Mouse (Mus musculus) gastrocnemius, adult 8-10 months (tissue): ENCODE results near the gene Amer2. TPM values are rescaled to one million over a fixed set of nuclear protein-coding genes. Genes with fewer than 3 reads are reported as not detected.
"Not testable (repeated sequence)": the region's sequence is repeated elsewhere in the genome, so short reads cannot be mapped to it uniquely, and the experiment has no call there.

ENCODE experiments used
- DNase-seq, 2 experiments: peaks; one replicate each; pipeline ENCODE4 v3.0.0; 2022; ENCODE audit warnings: low spot score in 2 of 2
- total RNA-seq, 4 experiments: library from RNA; stranded (reverse); gene quantifications; 2 replicates each; pipeline ENCODE4 v1.2.4; 2022

Gene Amer2
- total RNA-seq, result under 1 TPM in 1 of 4 experiments, not detected in 3; 0.02 TPM

DNA sequence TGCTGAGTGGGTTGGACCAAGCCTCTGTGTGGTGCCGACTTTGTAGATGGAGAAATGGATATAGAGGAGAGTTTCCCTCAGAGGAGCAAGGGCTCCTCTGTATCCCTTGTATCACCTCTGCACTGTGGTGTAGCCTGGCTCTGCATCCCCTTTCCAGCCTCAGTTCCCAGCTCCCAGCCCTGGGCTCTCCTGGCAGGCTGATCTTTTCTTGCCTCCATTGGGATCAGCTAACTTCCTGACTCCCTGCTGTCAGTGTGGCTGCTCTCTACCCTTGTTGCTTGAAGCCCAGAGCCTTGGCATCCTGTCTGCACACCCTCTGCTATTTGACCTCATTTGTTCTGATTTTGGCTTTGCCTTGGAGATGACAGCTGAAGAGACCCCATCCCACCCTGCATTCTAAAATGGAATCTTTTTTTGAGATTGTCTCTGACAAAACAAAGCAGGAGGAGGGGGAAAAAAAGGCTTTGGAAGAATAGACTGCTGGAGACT is at the start of gene Amer2:
Gene Amer2 (plus strand): TSS at position 439 of the 489 bp plus-strand sequence.
- no peak for DNase-seq

DNA sequence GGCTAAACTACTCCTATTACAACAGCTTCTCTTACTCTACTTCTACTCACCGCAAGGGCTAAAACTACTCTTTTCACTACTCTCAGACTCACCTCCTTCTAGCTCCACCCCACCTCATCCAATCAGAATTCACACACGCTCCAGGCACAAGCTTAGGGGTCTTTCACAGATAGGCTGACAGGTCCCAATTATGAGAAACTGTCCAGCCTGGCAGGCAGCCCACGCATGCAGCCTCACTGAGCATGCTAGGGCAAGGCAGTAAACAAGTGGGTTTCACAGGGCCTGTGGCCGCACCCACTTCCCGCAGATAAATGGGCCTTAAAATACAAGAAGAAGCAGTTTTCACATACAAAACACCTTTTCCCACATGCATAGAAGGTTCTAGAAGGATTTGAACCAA is 33.1 kb upstream of the Amer2 start:
- not testable (repeated sequence) for DNase-seq

DNA sequence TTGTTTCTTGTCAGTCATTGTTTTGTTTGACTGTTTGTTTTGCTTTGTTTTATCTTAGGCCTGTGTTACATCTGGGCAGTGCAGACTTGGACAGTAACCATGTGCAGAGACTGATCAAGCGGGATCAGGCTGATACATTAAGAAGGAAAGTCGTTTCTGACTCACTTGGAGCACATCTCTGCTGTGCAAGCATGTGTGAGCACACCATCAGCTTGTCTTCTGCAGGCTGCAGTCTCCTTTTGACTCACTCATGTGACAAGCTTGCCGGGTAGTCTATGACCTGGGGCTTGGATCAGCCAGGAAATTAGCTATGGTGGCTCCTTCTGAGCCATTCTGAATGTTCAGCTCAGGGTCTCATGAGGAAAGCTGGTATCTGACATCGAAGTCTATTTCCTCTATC is 32.5 kb upstream of the Amer2 start:
- no peak for DNase-seq

DNA sequence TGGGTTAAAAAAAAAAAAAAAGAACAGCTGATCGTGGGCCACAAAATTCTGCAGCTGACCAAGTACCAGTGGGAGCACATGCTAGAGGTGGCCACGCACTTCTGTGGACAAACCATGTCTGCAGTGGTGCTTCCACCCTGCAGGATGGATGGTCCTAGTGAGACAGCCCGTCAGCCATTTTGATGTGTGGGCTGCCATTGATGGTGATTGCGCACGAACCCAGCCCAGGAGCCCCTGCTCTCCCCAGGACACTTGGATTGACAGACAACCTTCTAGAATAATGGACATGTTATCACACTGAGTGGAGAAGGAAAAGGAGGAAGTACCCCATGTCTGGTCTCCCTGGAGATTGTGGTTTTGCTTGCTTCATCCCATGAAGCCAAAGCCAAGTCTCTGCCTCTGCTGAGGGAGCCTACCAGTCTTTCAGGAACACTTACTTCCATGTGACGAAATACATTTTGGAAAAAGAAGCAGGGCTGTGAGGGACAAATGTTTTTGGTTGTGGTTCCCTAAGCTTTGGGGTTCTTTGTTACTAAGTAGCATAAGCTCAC is 27.7 kb upstream of the Amer2 start:
- DNase-seq, result no peak

DNA sequence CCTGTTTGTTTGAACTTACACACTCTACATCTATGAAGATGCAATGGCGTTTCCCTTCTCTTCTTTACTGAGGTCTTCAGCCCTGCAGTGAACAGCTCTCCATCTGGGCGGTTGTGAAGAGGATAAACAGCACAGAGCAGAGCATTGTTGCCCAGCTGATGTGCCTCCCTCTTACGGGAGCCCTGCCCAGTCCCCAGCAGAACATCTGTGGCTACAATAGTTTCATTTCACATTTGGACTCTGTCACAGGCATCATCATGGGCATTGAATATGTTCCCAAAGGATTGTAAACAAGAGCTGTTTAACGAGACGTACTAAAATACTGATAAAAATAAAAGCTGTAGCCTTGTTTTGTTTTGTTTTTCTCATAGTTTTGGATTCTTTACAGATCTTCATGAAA is 14.7 kb upstream of the Amer2 start:
- no peak for DNase-seq

DNA sequence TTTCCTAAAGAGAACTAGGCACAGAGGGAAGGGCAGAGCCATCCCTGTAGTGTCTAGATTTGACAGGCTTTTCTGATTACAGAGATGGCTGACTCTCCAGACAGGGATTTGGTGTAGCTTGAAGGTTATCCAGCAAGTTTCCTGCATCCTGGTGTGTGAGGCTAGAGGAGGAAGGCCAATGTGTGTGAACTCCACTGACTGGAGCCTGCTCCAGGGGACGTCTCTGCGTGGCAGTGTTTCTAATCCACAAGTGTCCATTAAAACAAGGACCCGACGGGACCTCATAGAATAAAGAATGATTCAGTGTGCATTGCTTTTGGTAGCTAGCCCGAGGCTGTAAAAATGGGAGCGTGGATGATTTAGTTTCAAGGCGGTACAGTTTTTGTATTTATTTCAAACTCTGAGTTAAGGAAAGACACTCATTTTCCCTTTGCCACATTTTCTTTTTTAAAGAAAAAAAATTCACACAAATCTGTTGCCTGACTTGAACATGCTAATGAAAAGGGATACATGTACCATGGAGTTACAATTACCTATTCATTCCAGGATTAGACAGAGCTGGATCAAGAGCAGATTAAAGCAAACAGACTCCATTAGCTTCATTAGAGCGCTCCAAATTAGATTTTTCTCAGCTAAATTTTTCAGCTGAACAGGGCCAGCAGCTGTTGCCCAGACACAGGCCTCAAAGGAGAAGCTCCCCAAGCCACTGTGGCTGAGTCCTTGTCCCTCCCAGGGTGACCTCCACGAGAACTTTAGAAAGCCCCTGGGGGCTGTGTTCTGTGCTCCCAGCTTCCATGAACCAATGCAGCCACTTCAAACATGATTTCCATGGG is 11.5 kb upstream of the Amer2 start:
- DNase-seq, result no peak

DNA sequence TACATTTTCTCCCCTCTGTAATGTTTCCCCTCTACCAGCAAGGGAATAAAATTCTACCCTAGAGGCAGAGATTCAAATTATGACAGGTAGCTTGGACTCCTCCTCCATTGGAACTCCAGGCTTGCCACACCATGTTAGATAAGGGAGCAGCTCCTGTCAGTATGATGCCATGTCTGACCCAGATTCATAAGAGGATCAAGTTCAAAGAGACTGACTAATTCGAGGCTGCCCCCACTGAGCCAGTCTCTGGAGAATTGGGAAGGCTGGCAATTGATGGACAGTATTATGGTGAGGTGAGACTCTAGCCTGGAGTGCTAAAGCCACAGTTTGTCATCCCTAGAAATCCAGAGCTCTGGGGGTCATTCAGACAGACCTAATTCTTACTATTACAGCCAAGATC is 6.3 kb upstream of the Amer2 start:
- DNase-seq, result no peak

DNA sequence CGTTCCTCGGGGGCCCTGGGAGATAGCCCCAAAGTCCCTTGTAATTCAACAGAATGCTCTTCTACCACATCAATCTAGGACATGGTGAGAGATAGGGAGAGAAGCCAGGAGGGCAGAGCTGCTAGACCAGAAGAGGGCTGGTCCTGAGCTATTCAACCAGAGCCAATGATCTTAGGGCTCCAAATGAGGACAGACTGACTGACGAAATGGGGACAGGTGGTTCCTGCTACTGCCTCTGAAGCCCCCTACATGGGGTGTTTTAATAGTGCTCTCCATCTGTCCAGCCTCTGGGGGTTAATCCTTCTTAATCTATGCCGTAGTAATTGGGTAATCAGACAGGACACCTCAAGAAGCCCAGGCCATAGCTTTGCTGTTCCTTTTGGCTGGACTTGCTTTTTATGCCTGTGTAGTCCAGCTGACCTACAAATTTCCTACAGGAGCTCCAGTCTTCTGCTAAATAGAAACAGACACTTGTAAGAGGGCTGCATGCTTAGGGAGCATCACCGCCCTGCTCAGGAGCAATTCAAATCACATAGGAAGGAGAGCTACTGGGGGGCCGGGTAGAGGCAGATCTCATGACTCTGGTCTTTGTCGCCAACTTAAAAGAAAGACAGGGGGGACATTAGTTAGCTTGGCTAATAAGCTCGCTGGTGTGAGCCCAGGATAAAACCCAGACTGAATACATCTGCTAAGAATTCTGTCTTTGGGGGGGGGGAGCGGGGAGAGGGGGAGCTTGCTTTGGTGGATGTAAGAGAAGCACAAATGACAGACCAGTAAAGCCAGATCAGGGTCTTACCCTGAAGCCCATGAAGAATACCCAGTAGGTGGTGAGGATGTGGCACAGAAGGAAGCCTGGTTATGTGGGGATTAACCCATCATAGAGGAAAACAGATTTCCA is 4.0 kb upstream of the Amer2 start:
- no peak for DNase-seq

DNA sequence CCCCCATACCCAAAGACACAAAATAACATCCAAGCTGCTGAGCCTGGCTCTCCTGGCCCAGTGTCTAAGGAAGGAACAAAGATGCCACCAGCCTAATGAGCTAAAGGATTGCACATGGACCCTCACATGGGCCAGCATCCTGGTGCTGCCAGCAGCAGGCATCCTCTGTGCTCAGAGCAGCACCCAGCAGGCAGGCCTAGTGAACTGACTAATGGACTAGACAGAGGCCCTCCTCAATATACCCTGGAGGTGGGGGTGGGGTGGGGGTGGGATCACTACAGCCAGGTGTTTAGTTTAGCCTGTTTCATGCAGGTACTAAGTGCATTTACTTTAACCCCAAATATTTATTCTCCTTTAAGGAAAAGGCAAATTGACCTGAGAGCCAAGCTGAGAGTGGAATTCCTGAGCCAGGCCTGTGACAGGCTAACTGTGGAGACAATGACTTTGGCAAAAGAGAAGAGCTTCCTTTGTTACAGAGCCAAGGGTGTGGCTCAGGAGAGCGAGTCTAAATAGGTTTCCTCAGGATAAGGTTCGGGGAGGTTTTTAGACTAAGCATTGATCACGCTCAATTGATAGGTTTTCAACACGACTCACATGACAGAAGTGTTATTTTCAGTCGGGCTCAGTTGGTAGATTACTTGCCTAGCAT is 3.3 kb upstream of the Amer2 start:
- no peak for DNase-seq

DNA sequence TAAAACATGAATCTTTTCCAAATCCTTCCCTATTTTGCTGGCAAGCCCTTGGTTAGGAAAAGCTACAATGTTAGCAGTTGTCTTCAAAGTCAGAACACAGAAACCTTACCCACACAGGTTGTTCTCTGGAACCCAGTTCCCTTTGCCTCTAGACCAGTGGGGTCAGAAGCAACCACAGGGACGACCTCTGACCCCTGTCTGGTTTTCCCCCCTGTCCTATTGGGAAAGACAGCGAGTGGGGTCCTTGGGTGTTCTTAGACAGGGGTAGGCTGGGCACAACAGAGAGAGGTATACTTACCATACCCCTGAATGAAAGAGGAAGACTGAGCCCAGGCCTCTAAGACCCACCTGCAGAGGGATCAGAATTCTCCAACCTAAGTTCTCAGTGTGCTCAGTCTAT is 4.0 kb downstream of the Amer2 start:
- DNase-seq, result no peak

DNA sequence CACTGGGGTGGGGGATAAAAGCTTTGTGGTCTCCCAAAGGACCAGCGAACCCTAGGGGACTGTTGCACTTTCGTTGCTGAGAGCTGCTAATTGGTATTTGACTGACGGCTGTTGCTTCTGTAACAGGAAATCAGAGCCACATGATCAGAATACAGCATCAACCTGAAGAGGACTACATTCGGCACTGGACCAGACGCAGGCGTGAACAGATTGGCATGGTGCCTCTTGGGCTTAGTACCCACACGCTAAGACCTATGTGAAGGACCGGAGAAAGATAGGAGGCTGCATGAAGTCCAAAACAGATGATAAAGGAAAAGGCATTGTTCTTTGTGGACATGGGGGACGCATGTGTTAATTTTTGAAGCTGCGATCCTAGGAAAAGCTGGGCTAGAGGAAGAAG is 4.5 kb downstream of the Amer2 start:
- DNase-seq, result no peak

DNA sequence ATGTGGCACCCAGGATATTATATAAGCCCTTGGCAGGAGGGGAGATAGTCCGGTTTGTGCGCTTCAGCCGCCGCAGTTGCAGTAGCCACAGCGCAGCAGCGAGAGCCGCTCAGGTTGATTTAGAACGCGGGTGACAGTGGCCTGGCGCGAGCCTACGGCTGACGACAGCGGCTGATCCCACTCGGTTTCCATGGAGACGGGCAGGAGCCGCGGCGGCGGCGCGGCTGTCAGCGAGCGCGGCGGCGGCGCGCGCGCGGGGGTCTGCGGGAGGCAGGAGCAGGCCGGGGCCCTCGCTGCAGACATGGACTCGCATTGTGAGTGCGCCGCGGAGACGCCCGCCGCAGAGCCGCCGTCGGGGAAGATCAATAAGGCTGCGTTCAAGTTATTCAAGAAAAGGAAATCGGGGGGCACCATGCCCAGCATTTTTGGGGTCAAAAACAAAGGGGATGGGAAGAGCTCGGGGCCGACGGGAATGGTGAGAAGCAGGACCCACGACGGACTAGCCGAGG is 5.1 kb downstream of the Amer2 start:
- DNase-seq, result no peak

DNA sequence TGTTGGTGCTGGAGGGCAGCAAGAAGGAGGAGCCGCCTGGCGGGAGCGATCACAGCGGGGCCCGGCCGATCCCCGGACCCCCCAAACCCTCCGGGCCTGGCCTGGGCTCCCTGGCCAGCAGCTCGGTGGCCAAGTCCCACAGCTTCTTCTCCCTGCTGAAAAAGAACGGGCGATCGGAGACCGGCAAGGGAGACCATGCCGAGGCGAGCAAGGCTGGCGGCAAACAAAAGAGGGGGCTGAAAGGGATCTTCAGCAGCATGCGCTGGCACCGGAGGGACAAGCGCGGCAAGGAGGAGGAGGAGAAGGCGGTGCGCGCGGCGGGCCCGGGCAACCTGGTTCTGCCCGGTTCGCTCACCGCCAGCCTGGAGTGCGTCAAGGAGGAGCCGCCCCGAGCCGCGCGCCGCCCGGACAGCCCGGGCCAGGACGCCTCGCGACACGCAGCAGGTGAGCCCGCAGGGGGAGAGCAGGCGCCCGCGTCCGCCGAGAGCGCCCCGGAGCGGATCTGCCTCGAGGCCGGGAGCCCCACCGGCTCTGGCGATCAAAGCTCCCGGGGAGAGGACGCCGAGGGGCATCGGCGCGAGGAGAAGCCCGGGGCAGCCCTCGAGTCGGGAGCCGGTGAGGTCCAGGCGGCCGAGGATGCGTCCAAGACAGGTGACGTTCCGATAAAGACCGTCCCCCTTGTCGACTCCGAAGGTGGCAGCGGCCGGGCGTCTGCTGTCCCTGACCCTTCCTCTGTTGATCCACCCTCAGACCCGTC is 5.7 kb downstream of the Amer2 start:
- DNase-seq, result no peak

DNA sequence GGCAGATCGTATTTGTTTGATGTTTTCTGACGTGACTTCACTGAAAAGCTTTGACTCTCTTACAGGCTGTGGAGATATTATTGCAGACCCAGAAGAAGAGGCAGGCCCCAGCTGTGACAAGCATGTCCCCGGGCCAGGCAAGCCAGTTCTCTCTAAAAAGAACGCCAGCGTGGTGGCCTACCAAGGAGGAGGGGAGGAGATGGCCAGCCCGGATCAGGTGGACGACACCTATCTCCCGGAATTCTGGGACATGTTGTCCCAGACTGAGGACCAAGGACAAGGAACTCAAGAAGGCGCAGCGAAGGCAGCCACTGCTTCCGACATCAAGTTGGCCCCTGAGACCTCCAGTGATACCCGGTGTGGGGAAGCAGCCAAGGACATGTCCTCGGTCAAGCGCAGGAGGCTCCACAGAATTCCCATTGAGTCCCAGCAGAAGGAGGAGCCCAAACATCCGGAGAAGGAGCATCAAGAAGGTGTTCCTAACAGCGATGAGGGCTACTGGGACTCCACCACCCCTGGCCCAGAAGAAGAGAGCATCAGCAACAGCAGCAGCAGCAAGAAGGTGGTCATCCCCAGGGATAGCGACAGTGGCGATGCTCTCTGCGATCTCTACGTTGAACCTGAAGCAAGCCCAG is 6.4 kb downstream of the Amer2 start:
- no peak for DNase-seq

DNA sequence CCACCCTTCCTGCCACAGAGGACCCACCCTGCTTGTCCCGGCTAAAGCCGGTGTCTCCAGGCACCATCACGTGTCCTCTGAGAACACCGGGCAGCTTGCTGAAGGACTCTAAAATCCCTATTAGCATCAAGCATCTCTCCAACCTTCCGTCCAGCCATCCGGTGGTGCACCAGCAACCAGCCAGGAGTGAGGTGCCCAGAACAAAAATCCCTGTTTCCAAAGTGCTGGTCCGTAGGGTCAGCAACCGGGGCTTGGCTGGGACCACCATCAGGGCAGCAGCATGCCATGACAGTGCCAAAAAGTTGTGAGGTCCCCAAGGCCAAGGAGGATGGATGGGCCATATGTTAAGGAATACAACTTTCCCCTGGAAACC is 6.9 kb downstream of the Amer2 start:
- DNase-seq, result no peak

DNA sequence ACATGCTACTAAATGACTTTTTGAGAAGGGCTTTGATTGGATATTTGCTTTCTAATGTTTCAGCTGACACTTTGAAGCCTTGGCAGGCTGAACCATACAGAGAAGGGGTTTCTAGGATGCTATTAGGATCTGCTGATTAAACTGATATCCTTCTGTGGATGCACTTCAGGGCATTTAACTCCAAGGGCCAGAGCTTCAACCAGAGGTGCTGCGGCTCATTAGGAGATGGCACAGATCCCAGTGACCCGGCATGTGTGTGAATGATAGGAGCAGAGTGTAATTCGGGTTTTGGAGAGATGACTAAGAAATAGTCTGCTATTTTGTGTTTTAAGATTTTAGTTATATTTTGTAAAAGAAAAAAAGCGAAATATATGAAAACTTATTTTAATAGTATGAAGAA is 8.6 kb downstream of the Amer2 start:
- DNase-seq, result no peak

DNA sequence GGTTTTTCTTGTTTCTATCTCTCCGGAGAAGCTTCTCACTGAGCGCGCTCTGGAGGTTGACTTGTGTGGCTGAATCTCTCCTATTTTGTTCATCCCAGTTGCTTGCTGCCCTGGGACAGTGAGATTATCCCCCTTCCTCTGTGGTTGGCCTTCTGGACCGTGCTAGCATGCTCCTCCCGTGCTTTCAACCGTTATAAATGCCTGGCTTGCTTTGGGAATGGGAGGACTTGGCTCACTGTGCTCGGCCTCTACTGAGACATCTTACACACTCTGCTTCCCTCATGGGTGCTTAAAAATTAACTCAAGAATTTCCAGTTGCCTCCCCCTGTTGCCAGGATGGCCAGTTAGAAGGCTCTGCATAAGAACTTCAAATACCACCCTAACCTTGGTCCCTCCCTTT is 10.8 kb downstream of the Amer2 start:
- DNase-seq, result no peak

DNA sequence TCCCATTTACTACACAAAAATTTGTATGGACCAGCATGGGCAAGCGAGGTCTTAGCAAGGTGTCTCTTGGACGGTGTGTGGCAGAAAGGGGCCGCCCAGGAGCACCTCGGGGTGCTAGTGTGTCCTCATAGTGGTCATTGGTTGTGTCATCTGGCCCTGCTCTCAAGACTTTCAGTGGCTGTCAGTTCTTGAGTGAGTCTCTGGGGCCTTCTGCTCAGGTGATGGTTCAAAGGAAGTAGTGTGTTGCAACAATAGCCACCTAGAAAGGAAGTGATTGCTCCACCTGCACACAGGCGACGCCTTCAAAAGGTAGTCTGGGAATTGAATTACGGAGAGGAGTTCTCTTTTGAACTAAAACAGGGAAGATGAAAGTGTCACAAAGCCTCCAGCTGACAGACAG is 11.2 kb downstream of the Amer2 start:
- no peak for DNase-seq

DNA sequence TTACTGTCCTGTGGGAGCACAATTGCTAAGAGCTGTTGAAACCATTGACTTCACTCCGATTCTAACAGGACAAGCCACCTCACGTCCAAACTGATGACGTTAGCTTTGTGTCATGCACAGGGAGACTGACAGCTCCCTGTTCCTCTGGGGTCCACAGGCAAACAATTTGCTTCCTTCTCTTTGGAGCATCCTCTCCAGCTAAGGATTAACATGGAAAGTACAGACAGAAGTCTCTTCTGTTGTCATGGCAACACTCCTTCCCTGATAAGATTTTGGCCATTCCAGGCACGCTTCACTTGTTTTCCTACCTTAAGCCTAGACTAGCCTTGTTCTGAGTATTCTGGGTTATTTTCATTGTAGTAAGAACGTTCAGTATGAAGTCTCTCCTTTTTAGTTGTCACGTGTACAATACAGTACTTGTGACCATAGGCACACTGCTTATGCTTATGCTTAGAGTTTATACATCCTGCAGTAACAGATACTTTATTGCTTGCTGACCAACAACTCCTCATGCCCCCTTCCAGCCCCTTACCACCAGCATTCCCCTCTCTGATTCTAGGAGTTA is 12.1 kb downstream of the Amer2 start:
- no peak for DNase-seq
